Mouse (Mus musculus): ENCODE data around the gene Agbl4. TPM values are rescaled to one million over a fixed set of nuclear protein-coding genes. Genes with fewer than 3 reads are reported as not detected.

Agbl4 gene
- total RNA-seq, 1 experiment = not detected

- in situ Hi-C loops (cut with MboI; ENCODE audit: low sequenced_read_pairs in 2 of 2, unreplicated experiment in 2 of 2) = loop anchor here in 1 of 2 experiments (10.0 kb wide), 1 partner anchor 126 kb away; no protein-coding TSS in a partner anchor
- no peak overlapping the region for H3K9ac ChIP-seq (ENCODE audit: insufficient read depth, low read depth, low read length, poor library complexity, severe bottlenecking)
- no peaks in the 10 kb centered on the region for H3K9me3 ChIP-seq (ENCODE audit: control insufficient read depth, insufficient read depth, low read depth, low read length)
- no peak overlapping the region for H3K27ac ChIP-seq (ENCODE audit: insufficient read depth, low read depth, low read length, poor library complexity, severe bottlenecking)
- H3K36me3 ChIP-seq (ENCODE audit: control insufficient read depth, insufficient read depth, low read length, poor library complexity, severe bottlenecking) = no peaks in the 10 kb centered on the region
- no peaks in the 10 kb centered on the region for H3K4me1 ChIP-seq (ENCODE audit: control insufficient read depth in 2 of 2, insufficient read depth in 2 of 2, low read length in 2 of 2, poor library complexity in 1 of 2)
- TF ChIP-seq ZNF384 (IDR thresholded peaks at IDR 0.05; ENCODE audit: low read depth, low read length) (no peak), CHD2 (IDR thresholded peaks at IDR 0.05; ENCODE audit: low read depth, low read length) (no peak), ZC3H11A (IDR thresholded peaks at IDR 0.05; ENCODE audit: borderline replicate concordance, low read depth, low read length) (no peak), MAFK (IDR thresholded peaks at IDR 0.05; ENCODE audit: insufficient read depth, low read depth, low read length) (no peak), HCFC1 (IDR thresholded peaks at IDR 0.05; ENCODE audit: borderline replicate concordance, insufficient read depth, low read length) (no peak)
- H3K4me3 ChIP-seq (ENCODE audit: insufficient read depth in 1 of 2, low read depth in 1 of 2, low read length in 2 of 2, poor library complexity in 1 of 2, severe bottlenecking in 1 of 2) = no peak overlapping the region
- DNase-seq (ENCODE audit: low read depth, low spot score) = no peak
Observed at GRCm38 (mm10) chr4:111498751-111499150, 1101.3 kb downstream of the Agbl4 start.

GRCm38 (mm10) chr4:111501441-111501840 is 1104.0 kb downstream of the Agbl4 start:
- H3K9ac ChIP-seq (ENCODE audit: insufficient read depth, low read depth, low read length, poor library complexity, severe bottlenecking) = no peak overlapping the region
- H3K4me3 ChIP-seq (ENCODE audit: insufficient read depth in 1 of 2, low read depth in 1 of 2, low read length in 2 of 2, poor library complexity in 1 of 2, severe bottlenecking in 1 of 2) = no peak overlapping the region
- TF ChIP-seq CHD2 (IDR thresholded peaks at IDR 0.05; ENCODE audit: low read depth, low read length) (no peak), ZNF384 (IDR thresholded peaks at IDR 0.05; ENCODE audit: low read depth, low read length) (no peak), ZC3H11A (IDR thresholded peaks at IDR 0.05; ENCODE audit: borderline replicate concordance, low read depth, low read length) (no peak), MAFK (IDR thresholded peaks at IDR 0.05; ENCODE audit: insufficient read depth, low read depth, low read length) (no peak), HCFC1 (IDR thresholded peaks at IDR 0.05; ENCODE audit: borderline replicate concordance, insufficient read depth, low read length) (no peak)
- H3K4me1 ChIP-seq (ENCODE audit: control insufficient read depth in 2 of 2, insufficient read depth in 2 of 2, low read length in 2 of 2, poor library complexity in 1 of 2) = no peaks in the 10 kb centered on the region
- no peaks in the 10 kb centered on the region for H3K36me3 ChIP-seq (ENCODE audit: control insufficient read depth, insufficient read depth, low read length, poor library complexity, severe bottlenecking)
- in situ Hi-C loops (cut with MboI; ENCODE audit: low sequenced_read_pairs in 2 of 2, unreplicated experiment in 2 of 2) = no loop called here
- H3K27ac ChIP-seq (ENCODE audit: insufficient read depth, low read depth, low read length, poor library complexity, severe bottlenecking) = no peak overlapping the region
- H3K9me3 ChIP-seq (ENCODE audit: control insufficient read depth, insufficient read depth, low read depth, low read length) = no peaks in the 10 kb centered on the region
- no peak for DNase-seq (ENCODE audit: low read depth, low spot score)

- TF ChIP-seq ZC3H11A (IDR thresholded peaks at IDR 0.05; ENCODE audit: borderline replicate concordance, low read depth, low read length) = no peak
- no peaks in the 10 kb centered on the region for H3K4me1 ChIP-seq (ENCODE audit: control insufficient read depth in 2 of 2, insufficient read depth in 2 of 2, low read length in 2 of 2, poor library complexity in 1 of 2)
- no peaks in the 10 kb centered on the region for H3K36me3 ChIP-seq (ENCODE audit: control insufficient read depth, insufficient read depth, low read length, poor library complexity, severe bottlenecking)
- no peak for DNase-seq (ENCODE audit: low read depth, low spot score)
- H3K9me3 ChIP-seq (ENCODE audit: control insufficient read depth, insufficient read depth, low read depth, low read length) = no peaks in the 10 kb centered on the region
- no peak overlapping the region for H3K4me3 ChIP-seq (ENCODE audit: insufficient read depth in 1 of 2, low read depth in 1 of 2, low read length in 2 of 2, poor library complexity in 1 of 2, severe bottlenecking in 1 of 2)
- H3K9ac ChIP-seq (ENCODE audit: insufficient read depth, low read depth, low read length, poor library complexity, severe bottlenecking) = no peak overlapping the region
- H3K27ac ChIP-seq (ENCODE audit: insufficient read depth, low read depth, low read length, poor library complexity, severe bottlenecking) = no peak overlapping the region
- in situ Hi-C loops (cut with MboI; ENCODE audit: low sequenced_read_pairs in 2 of 2, unreplicated experiment in 2 of 2) = no loop called here
Observed at GRCm38 (mm10) chr4:111502965-111503727, 1105.7 kb downstream of the Agbl4 start.

- Histone ChIP-seq H3K36me3 (ENCODE audit: control insufficient read depth, insufficient read depth, low read length, poor library complexity, severe bottlenecking) (no peaks in the 10 kb centered on the region), H3K27ac (ENCODE audit: insufficient read depth, low read depth, low read length, poor library complexity, severe bottlenecking) (no peak overlapping the region), H3K4me3 (ENCODE audit: insufficient read depth in 1 of 2, low read depth in 1 of 2, low read length in 2 of 2, poor library complexity in 1 of 2, severe bottlenecking in 1 of 2) (no peak overlapping the region), H3K9me3 (ENCODE audit: control insufficient read depth, insufficient read depth, low read depth, low read length) (no peaks in the 10 kb centered on the region), H3K4me1 (ENCODE audit: control insufficient read depth in 2 of 2, insufficient read depth in 2 of 2, low read length in 2 of 2, poor library complexity in 1 of 2) (no peaks in the 10 kb centered on the region), H3K9ac (ENCODE audit: insufficient read depth, low read depth, low read length, poor library complexity, severe bottlenecking) (no peak overlapping the region)
- no peak for TF ChIP-seq ZNF384 (IDR thresholded peaks at IDR 0.05; ENCODE audit: low read depth, low read length)
- no peak for TF ChIP-seq MAFK (IDR thresholded peaks at IDR 0.05; ENCODE audit: insufficient read depth, low read depth, low read length)
- TF ChIP-seq HCFC1 (IDR thresholded peaks at IDR 0.05; ENCODE audit: borderline replicate concordance, insufficient read depth, low read length) = no peak
- in situ Hi-C loops (cut with MboI; ENCODE audit: low sequenced_read_pairs in 2 of 2, unreplicated experiment in 2 of 2) = no loop called here
- no peak for DNase-seq (ENCODE audit: low read depth, low spot score)
Observed at GRCm38 (mm10) chr4:111504952-111505351, 1107.5 kb downstream of the Agbl4 start.

GRCm38 (mm10) chr4:111510129-111510528 is 1112.7 kb downstream of the Agbl4 start:
- H3K36me3 ChIP-seq (ENCODE audit: control insufficient read depth, insufficient read depth, low read length, poor library complexity, severe bottlenecking) = no peaks in the 10 kb centered on the region
- no peak overlapping the region for H3K27ac ChIP-seq (ENCODE audit: insufficient read depth, low read depth, low read length, poor library complexity, severe bottlenecking)
- in situ Hi-C loops (cut with MboI; ENCODE audit: low sequenced_read_pairs in 2 of 2, unreplicated experiment in 2 of 2) = no loop called here
- no peaks in the 10 kb centered on the region for H3K9me3 ChIP-seq (ENCODE audit: control insufficient read depth, insufficient read depth, low read depth, low read length)
- no peak overlapping the region for H3K9ac ChIP-seq (ENCODE audit: insufficient read depth, low read depth, low read length, poor library complexity, severe bottlenecking)
- H3K4me3 ChIP-seq (ENCODE audit: insufficient read depth in 1 of 2, low read depth in 1 of 2, low read length in 2 of 2, poor library complexity in 1 of 2, severe bottlenecking in 1 of 2) = no peak overlapping the region
- no peak for DNase-seq (ENCODE audit: low read depth, low spot score)
- TF ChIP-seq ZNF384 (IDR thresholded peaks at IDR 0.05; ENCODE audit: low read depth, low read length) = no peak
- TF ChIP-seq CHD2 (IDR thresholded peaks at IDR 0.05; ENCODE audit: low read depth, low read length) = no peak
- TF ChIP-seq ZC3H11A (IDR thresholded peaks at IDR 0.05; ENCODE audit: borderline replicate concordance, low read depth, low read length) = no peak
- TF ChIP-seq MAFK (IDR thresholded peaks at IDR 0.05; ENCODE audit: insufficient read depth, low read depth, low read length) = no peak
- no peak for TF ChIP-seq HCFC1 (IDR thresholded peaks at IDR 0.05; ENCODE audit: borderline replicate concordance, insufficient read depth, low read length)
- H3K4me1 ChIP-seq (ENCODE audit: control insufficient read depth in 2 of 2, insufficient read depth in 2 of 2, low read length in 2 of 2, poor library complexity in 1 of 2) = peaks cover 0 to 1% of the 10 kb centered on the region in 2 experiments; a peak in 1 of 4 replicates

Data from ES-E14 (cell line).